In genomic region chr9:40414498-40414903, GRCm38 (mm10) we compare ENCODE assay signal across 8 mouse cellular contexts.
DNase-seq lines count a peak whose midpoint lies in the region; ATAC-seq and TF ChIP-seq lines count a peak whose summit lies in the region.

No protein-coding gene starts in this region.

- TF ChIP-seq CTCF in liver, postnatal 0 days (IDR thresholded peaks at IDR 0.05; ENCODE audit: low read depth), result no peak
- no peak for TF ChIP-seq CTCF in testis, adult 2 months (IDR thresholded peaks at IDR 0.05; ENCODE audit: control insufficient read depth, insufficient read depth, insufficient replicate concordance, low read depth, low read length)

- no peak overlapping the region for H3K27ac ChIP-seq in forebrain, embryonic 11.5 days (ENCODE audit: low read depth, low read length)
- H3K27ac ChIP-seq in heart, embryonic 16.5 days (ENCODE audit: low read length), result 0 out of 2 replicates have a peak overlapping the region, but pooled peaks have one; percentile 18
- H3K27ac ChIP-seq in liver, postnatal 0 days (ENCODE audit: low read depth), result 0 out of 2 replicates have a peak overlapping the region, but pooled peaks have one; percentile 22
- H3K27ac ChIP-seq in neural tube, embryonic 12.5 days, result no peak overlapping the region
- H3K27ac ChIP-seq in testis, adult 2 months (ENCODE audit: control insufficient read depth, insufficient read depth, low read depth, low read length), result peak overlapping the region; percentile 30; the same call in 1 of the 2 replicates

- DNase-seq in CD4-positive, CD25-positive, alpha-beta regulatory T cell, adult 2 months (ENCODE audit: low read depth, low spot score), result peak; percentile 53
- peak; percentile 60 for DNase-seq in c-Kit-positive CD71-positive TER-119-negative erythroid progenitor cells, embryonic 14.5 days (ENCODE audit: low read depth)
- DNase-seq in forebrain, embryonic 11.5 days (ENCODE audit: low spot score), result peak; percentile 83
- DNase-seq in kidney, postnatal 25 days, result peak; percentile 76 to 88
- peak; percentile 75 for DNase-seq in liver, postnatal 0 days

- peak; percentile 71 for TF ChIP-seq POLR2A in testis, adult 2 months (IDR thresholded peaks at IDR 0.05; ENCODE audit: control insufficient read depth, low read depth, low read length)

- H3K27me3 ChIP-seq in forebrain, embryonic 11.5 days (ENCODE audit: control insufficient read depth, insufficient read depth, low read length), result no peaks in the 10 kb centered on the region
- H3K27me3 ChIP-seq in heart, embryonic 16.5 days (ENCODE audit: control insufficient read depth, insufficient read depth, low read length), result no peaks in the 10 kb centered on the region
- no peaks in the 10 kb centered on the region for H3K27me3 ChIP-seq in liver, postnatal 0 days (ENCODE audit: insufficient read depth, low read length)
- H3K27me3 ChIP-seq in neural tube, embryonic 12.5 days (replicated peaks), result no peaks in the 10 kb centered on the region
- H3K27me3 ChIP-seq in testis, adult 2 months (ENCODE audit: control insufficient read depth, insufficient read depth, low read length), result no peaks in the 10 kb centered on the region

- under 1% methylated on average over 15 of the region's 15 CpGs for WGBS in forebrain, embryonic 11.5 days
- WGBS in heart, embryonic 16.5 days, result 4% methylated on average over 15 of the region's 15 CpGs
- 13% methylated on average over 15 of the region's 15 CpGs for WGBS in liver, postnatal 0 days (ENCODE audit: insufficient replicate concordance)
- WGBS in neural tube, embryonic 12.5 days, result 2% methylated on average over 15 of the region's 15 CpGs

- TF ChIP-seq EP300 in liver, postnatal 0 days (IDR thresholded peaks at IDR 0.05; ENCODE audit: low read depth), result no peak

- H3K4me2 ChIP-seq in forebrain, embryonic 11.5 days (ENCODE audit: low read depth, low read length, severe bottlenecking), result peak overlapping the region; percentile 92
- peak overlapping the region; percentile 89 for H3K4me2 ChIP-seq in heart, embryonic 16.5 days (ENCODE audit: low read depth, low read length)
- peak overlapping the region; percentile 96 for H3K4me2 ChIP-seq in liver, postnatal 0 days (ENCODE audit: low read depth, low read length)
- peak overlapping the region; percentile 85 for H3K4me2 ChIP-seq in neural tube, embryonic 12.5 days (replicated peaks)

- H3K4me1 ChIP-seq in forebrain, embryonic 11.5 days (replicated peaks; ENCODE audit: control insufficient read depth, insufficient read depth, low read length), result no peaks in the 10 kb centered on the region
- H3K4me1 ChIP-seq in heart, embryonic 16.5 days (ENCODE audit: control insufficient read depth, insufficient read depth, low read length), result peaks cover 10% of the 10 kb centered on the region; the same call in 1 of the 2 replicates
- peaks cover 2% of the 10 kb centered on the region; the same call in 1 of the 2 replicates for H3K4me1 ChIP-seq in liver, postnatal 0 days (ENCODE audit: insufficient read depth)
- no peaks in the 10 kb centered on the region for H3K4me1 ChIP-seq in neural tube, embryonic 12.5 days
- H3K4me1 ChIP-seq in testis, adult 2 months (ENCODE audit: control insufficient read depth, insufficient read depth, low read length), result peaks cover 2% of the 10 kb centered on the region

- no peaks in the 10 kb centered on the region for H3K9me3 ChIP-seq in forebrain, embryonic 11.5 days (ENCODE audit: control insufficient read depth, low read length)
- H3K9me3 ChIP-seq in heart, embryonic 16.5 days (replicated peaks; ENCODE audit: control insufficient read depth, low read length), result no peaks in the 10 kb centered on the region
- no peaks in the 10 kb centered on the region for H3K9me3 ChIP-seq in liver, postnatal 0 days (ENCODE audit: low read length)
- H3K9me3 ChIP-seq in neural tube, embryonic 12.5 days, result no peaks in the 10 kb centered on the region

- H3K36me3 ChIP-seq in forebrain, embryonic 11.5 days (ENCODE audit: control insufficient read depth, insufficient read depth, low read length), result no peaks in the 10 kb centered on the region
- no peaks in the 10 kb centered on the region for H3K36me3 ChIP-seq in heart, embryonic 16.5 days (ENCODE audit: control insufficient read depth, insufficient read depth)
- no peaks in the 10 kb centered on the region for H3K36me3 ChIP-seq in liver, postnatal 0 days (replicated peaks; ENCODE audit: insufficient read depth, low read length)
- no peaks in the 10 kb centered on the region for H3K36me3 ChIP-seq in neural tube, embryonic 12.5 days
- H3K36me3 ChIP-seq in testis, adult 2 months (ENCODE audit: control insufficient read depth, insufficient read depth, low read length), result no peaks in the 10 kb centered on the region

- H3K9ac ChIP-seq in forebrain, embryonic 11.5 days (ENCODE audit: low read length), result peak overlapping the region; percentile 75
- peak overlapping the region; percentile 81 for H3K9ac ChIP-seq in heart, embryonic 16.5 days (ENCODE audit: low read length)
- peak overlapping the region; percentile 69 for H3K9ac ChIP-seq in liver, postnatal 0 days (replicated peaks)
- H3K9ac ChIP-seq in neural tube, embryonic 12.5 days, result peak overlapping the region; percentile 62

- ATAC-seq in forebrain, embryonic 11.5 days (replicated peaks; ENCODE audit: low FRiP score), result peak; percentile 86
- ATAC-seq in heart, embryonic 16.5 days (replicated peaks; ENCODE audit: extremely low read depth, insufficient read depth, low FRiP score), result peak; percentile 56; the same call in 1 of the 2 replicates
- peak; percentile 63 for ATAC-seq in liver, postnatal 0 days
- peak; percentile 79 for ATAC-seq in neural tube, embryonic 12.5 days (ENCODE audit: low FRiP score, low read depth)

- H3K4me3 ChIP-seq in forebrain, embryonic 11.5 days (ENCODE audit: low read depth, low read length), result peak overlapping the region; percentile 61
- peak overlapping the region; percentile 68 for H3K4me3 ChIP-seq in heart, embryonic 16.5 days (ENCODE audit: low read length)
- peak overlapping the region; percentile 66 for H3K4me3 ChIP-seq in liver, postnatal 0 days (ENCODE audit: low read depth, low read length)
- H3K4me3 ChIP-seq in neural tube, embryonic 12.5 days, result peak overlapping the region; percentile 62
- peak overlapping the region; percentile 85 for H3K4me3 ChIP-seq in testis, adult 2 months (ENCODE audit: control insufficient read depth, low read depth, low read length)

Comparison
In these comparisons a context has a peak if more than half of its experiments do, and no peak if none do; other contexts are left out.
1. H3K27ac ChIP-seq: peak in heart, embryonic 16.5 days (single experiment), liver, postnatal 0 days (single experiment) and testis, adult 2 months (single experiment); none in forebrain, embryonic 11.5 days (single experiment) and neural tube, embryonic 12.5 days (single experiment).
2. Peak in every context shown above with its lines, with median percentiles within 50 percentile points of each other: DNase-seq, ATAC-seq, H3K4me2 ChIP-seq, H3K4me3 ChIP-seq and H3K9ac ChIP-seq.